Mouse (Mus musculus) kidney, adult 2 months (tissue): ENCODE measurements around the gene Fuk. TPM values are rescaled to one million over a fixed set of nuclear protein-coding genes. Genes with fewer than 3 reads are reported as not detected.
A peak's percentile ranks its signal among the peaks of the same experiment; 100 is the strongest.

Source experiments
- DNase-seq: peaks from one replicate; pipeline ENCODE4 v3.0.0; 2021
- H3K27ac ChIP-seq: fragments of 200-500 bp; 2 replicates; pipeline ENCODE4 v1.5.1; 2012; ENCODE audit warnings: low read depth, low read length, control low read depth, inconsistent platforms; ENCODE audit not compliant: insufficient read depth
- H3K27me3 ChIP-seq: fragments of 200-500 bp; replicated peaks from 2 replicates; pipeline ENCODE4 v1.6.1; 2012; ENCODE audit warnings: mild to moderate bottlenecking, moderate library complexity, low read length, inconsistent platforms; ENCODE audit not compliant: control insufficient read depth, insufficient read depth
- H3K36me3 ChIP-seq: fragments of 200-500 bp; 2 replicates; pipeline ENCODE4 v1.6.1; 2012; ENCODE audit warnings: mild to moderate bottlenecking, moderate library complexity, low read length, inconsistent platforms; ENCODE audit not compliant: control insufficient read depth, insufficient read depth
- H3K4me1 ChIP-seq: fragments of 200-500 bp; 2 replicates; pipeline ENCODE4 v1.6.1; 2011; ENCODE audit warnings: low read length; ENCODE audit not compliant: control insufficient read depth, insufficient read depth
- H3K4me3 ChIP-seq: fragments of 200-500 bp; 2 replicates; pipeline ENCODE4 v1.5.1; 2011; ENCODE audit warnings: mild to moderate bottlenecking, low read depth, low read length, control low read depth; ENCODE audit not compliant: insufficient read depth
- CTCF ChIP-seq: fragments of 200-500 bp; conservative IDR thresholded peaks from 2 replicates; pipeline ENCODE4 v1.5.1; 2011; ENCODE audit warnings: low read depth, mild to moderate bottlenecking, control low read depth, low read length, moderate library complexity, mixed read lengths; ENCODE audit not compliant: insufficient read depth, insufficient read length
- POLR2A ChIP-seq: fragments of 200-500 bp; IDR thresholded peaks from one replicate; pipeline ENCODE4 v1.6.1; 2011; ENCODE audit warnings: low read depth, low read length, control low read depth
- WGBS: fragments of 180-500 bp; shearing (Covaris S2); methylation state at CpG from one replicate; pipeline ENCODE4 v1.1.7; 2018; 5-methylcytosine and 5-hydroxymethylcytosine counted together
- polyA plus RNA-seq: library from polyadenylated mRNA; depleted of rRNA; stranded (reverse); fragments of >200 nt; gene quantifications from 2 replicates; pipeline ENCODE4 v1.2.3, GENCODE M21; 2012

Fuk gene
- polyA plus RNA-seq, 1 experiment: 17.9 TPM

DNA sequence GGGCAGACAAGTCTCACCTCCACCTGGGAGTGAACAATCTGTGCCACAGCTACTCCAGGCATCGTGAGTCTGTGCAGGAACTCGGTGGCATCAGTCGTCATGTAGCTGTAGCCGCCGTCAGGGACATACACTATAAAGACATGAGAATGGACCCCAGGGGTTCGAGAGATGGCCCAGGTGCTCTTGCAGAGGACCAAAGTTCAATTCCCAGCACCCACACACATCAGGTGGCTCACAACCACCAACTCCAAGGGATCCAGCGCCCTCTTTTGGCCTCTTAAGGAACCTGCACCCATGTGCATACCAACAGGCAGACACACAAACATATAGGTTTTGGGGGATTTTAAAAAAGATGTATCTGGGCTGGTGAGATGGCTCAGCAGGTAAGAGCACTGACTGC is 10.2 kb downstream of the Fuk start:
- Histone ChIP-seq H3K4me3 (no peak overlapping the region), H3K27me3 (no peaks in the 10 kb centered on the region), H3K36me3 (peaks cover 1% of the 10 kb centered on the region), H3K4me1 (no peaks in the 10 kb centered on the region), H3K27ac (no peak overlapping the region)
- TF ChIP-seq CTCF (0 out of 2 replicates have a peak, but pooled peaks have one; percentile 5), POLR2A (no peak)
- 90% methylated on average over 7 of the region's 7 CpGs for WGBS
- no peak for DNase-seq

DNA sequence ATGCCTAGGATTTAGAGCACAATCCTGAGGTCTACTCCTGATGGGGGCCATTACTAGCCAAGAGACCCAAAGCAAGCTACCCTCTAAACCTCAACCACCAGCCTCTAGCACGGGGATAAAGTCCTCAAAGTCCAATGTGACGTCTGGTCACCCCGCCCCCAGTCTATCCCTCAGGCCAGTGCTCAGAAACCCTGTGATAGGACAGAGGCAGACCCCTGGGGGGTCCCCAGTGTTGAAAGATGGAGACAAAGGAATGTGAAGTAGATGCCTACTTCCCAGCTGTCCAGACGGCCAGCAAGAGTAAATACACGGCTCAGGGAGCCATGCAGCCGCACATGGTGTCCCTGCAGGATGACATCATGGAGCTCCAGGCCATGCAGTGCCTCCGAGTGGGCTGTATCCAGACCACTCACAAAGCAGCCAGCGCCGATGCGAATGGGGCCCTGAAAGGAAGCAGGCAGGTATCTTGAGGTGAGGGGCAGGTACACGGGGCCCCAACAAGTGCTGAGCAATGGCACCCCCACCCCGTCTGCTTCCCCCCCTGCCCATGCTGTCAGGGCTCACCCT is 12.3 kb downstream of the Fuk start:
- no peak for DNase-seq
- Histone ChIP-seq H3K27ac (no peak overlapping the region), H3K4me3 (no peak overlapping the region), H3K36me3 (peaks cover 1% of the 10 kb centered on the region), H3K4me1 (no peaks in the 10 kb centered on the region), H3K27me3 (no peaks in the 10 kb centered on the region)
- 85% methylated on average over 12 of the region's 12 CpGs for WGBS
- TF ChIP-seq POLR2A (no peak), CTCF (no peak)

GRCm38 (mm10) chr8:110888860-110889259 is 13.4 kb downstream of the Fuk start:
- peaks cover 1% of the 10 kb centered on the region for H3K36me3 ChIP-seq
- WGBS: 89% methylated on average over 16 of the region's 16 CpGs
- no peaks in the 10 kb centered on the region for H3K27me3 ChIP-seq
- no peaks in the 10 kb centered on the region for H3K4me1 ChIP-seq
- TF ChIP-seq POLR2A (no peak), CTCF (no peak)
- no peak overlapping the region for H3K4me3 ChIP-seq
- H3K27ac ChIP-seq: no peak overlapping the region
- no peak for DNase-seq

DNA sequence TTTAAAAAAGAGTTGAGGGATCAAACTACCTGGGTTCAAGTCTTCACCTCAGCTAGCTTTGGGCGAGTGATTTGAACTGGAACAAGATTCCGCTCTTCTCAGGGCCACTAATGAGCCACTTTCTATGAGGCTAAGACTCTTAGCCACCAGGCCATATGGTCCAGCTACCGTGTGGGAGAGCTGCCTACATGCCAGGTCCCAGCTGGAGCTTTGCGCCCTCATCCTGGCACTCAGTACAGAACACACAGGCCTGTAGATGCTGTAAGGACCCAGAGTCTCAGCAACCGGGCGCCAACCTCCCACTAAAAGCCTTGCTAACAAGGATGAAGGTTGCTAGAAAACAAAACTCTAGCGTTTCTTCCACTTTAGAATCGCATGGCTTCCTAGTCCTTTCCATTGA is 13.8 kb downstream of the Fuk start:
- Histone ChIP-seq H3K4me3 (no peak overlapping the region), H3K27ac (no peak overlapping the region), H3K27me3 (no peaks in the 10 kb centered on the region), H3K4me1 (no peaks in the 10 kb centered on the region), H3K36me3 (peaks cover 1% of the 10 kb centered on the region)
- WGBS: 90% methylated on average over 8 of the region's 8 CpGs
- TF ChIP-seq POLR2A: no peak
- TF ChIP-seq CTCF: no peak
- DNase-seq: no peak

GRCm38 (mm10) chr8:110887551-110887950 is 14.7 kb downstream of the Fuk start:
- H3K4me3 ChIP-seq: no peak overlapping the region
- TF ChIP-seq POLR2A (no peak), CTCF (no peak)

DNA sequence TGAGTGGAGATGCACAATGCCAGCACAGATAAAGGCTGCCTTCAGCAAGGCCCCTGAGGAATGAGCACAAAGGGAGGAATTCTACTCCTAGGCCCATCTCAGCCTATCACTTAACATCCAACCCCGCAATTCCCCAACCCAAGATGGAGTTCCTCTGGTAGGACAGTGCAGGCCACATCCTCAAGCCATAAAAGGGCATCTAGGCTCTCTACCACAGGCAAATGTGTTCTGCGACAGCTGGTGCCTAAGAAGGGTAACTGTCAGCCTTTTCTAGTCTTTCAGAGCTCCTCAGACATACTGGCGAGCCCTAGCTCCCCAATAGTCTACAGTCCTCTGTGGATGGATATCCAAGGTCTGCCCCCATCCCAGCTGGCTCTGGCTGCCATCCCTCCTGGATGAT is 15.7 kb downstream of the Fuk start:
- no peaks in the 10 kb centered on the region for H3K4me1 ChIP-seq
- 86% methylated on average over 3 of the region's 3 CpGs for WGBS
- no peaks in the 10 kb centered on the region for H3K27me3 ChIP-seq
- peaks cover 1% of the 10 kb centered on the region for H3K36me3 ChIP-seq
- no peak overlapping the region for H3K27ac ChIP-seq
- DNase-seq: no peak
- H3K4me3 ChIP-seq: no peak overlapping the region
- TF ChIP-seq POLR2A (no peak), CTCF (no peak)

More at GRCm38 (mm10) chr8:110887551-110887950, 14.7 kb downstream of the Fuk start:
- Histone ChIP-seq H3K36me3 (peaks cover 1% of the 10 kb centered on the region), H3K4me1 (no peaks in the 10 kb centered on the region), H3K27me3 (no peaks in the 10 kb centered on the region), H3K27ac (no peak overlapping the region)
- no peak for DNase-seq
- WGBS: 95% methylated on average over 10 of the region's 10 CpGs

DNA sequence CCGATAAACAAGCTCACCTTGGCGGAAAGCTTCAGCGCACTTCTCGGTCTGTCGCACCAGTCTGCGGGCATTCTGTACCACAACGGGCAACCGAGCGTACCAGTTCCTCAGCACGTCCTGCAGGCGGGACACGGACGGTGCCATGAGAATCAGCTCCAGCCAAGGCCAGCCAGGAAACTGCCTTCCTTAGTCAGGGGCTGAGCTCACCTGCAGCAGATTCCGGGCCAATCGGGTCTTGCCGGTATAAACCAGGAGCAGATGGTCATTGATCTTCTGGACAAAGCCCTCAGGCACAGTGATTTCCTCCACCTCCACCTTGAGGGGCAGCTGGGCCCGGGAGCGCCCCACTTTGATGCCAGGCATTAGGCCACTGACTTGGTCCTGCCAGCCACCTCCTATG is 18.5 kb downstream of the Fuk start:
- no peaks in the 10 kb centered on the region for H3K27me3 ChIP-seq
- no peak for TF ChIP-seq POLR2A
- no peak for TF ChIP-seq CTCF
- H3K4me3 ChIP-seq: no peak overlapping the region
- peaks cover 1% of the 10 kb centered on the region for H3K36me3 ChIP-seq
- 56% methylated on average over 18 of the region's 18 CpGs for WGBS
- peak; percentile 8 for DNase-seq
- H3K4me1 ChIP-seq: no peaks in the 10 kb centered on the region
- H3K27ac ChIP-seq: no peak overlapping the region

DNA sequence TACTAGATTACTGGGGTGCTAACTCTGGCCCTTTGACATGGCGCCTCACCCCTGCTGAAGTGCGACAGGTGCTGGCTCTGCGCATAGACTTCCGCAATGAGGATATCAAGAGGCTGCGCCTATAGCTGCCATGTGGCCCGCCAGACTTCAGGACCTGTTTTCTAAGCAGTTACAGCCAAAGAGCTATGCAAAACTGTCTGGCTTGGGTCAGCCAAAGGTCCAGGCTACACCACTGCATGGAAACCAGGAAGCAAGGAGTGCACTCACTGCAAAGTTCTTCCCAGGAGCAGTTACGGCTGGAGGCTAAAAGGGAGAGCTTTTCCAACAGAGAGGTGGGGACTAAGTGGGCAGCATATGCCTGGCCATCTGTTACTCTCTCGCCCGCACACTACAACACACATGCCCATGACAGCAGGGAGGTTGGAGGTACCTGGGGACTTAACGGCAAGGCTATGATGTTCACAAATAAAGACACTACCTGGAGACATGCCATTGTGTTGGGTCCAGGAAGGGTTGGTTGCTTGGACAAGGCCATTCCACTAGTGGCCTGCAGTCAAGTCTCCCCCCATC is 20.5 kb downstream of the Fuk start:
- Histone ChIP-seq H3K27me3 (no peaks in the 10 kb centered on the region), H3K36me3 (no peaks in the 10 kb centered on the region), H3K4me3 (no peak overlapping the region), H3K27ac (no peak overlapping the region), H3K4me1 (no peaks in the 10 kb centered on the region)
- 94% methylated on average over 10 of the region's 10 CpGs for WGBS
- TF ChIP-seq POLR2A (no peak), CTCF (no peak)
- no peak for DNase-seq
